Mouse (Mus musculus) CH12.LX (cell line): ENCODE results near the gene Eif4e. TPM values are rescaled to one million over a fixed set of nuclear protein-coding genes. Genes with fewer than 3 reads are reported as not detected.

ENCODE experiments used
- DNase-seq: peaks from one replicate; pipeline ENCODE4 v3.0.0-alpha.2; 2013; ENCODE audit errors: extremely low read depth
- H3K27ac ChIP-seq: 2 replicates; pipeline ENCODE4 v1.5.1; 2012; ENCODE audit warnings: low read depth, mild to moderate bottlenecking, control low read depth, moderate library complexity; ENCODE audit not compliant: insufficient read depth
- H3K27me3 ChIP-seq: replicated peaks from 2 replicates; pipeline ENCODE3; 2012; ENCODE audit warnings: inconsistent platforms
- H3K36me3 ChIP-seq, 2 experiments: replicated peaks in 1 of 2; 2 replicates each; pipeline versions ENCODE3 to v1.6.1; 2012; ENCODE audit warnings: inconsistent platforms in 1 of 2, low read length in 1 of 2, mild to moderate bottlenecking in 1 of 2, mixed read lengths in 1 of 2, moderate library complexity in 1 of 2; ENCODE audit not compliant: control insufficient read depth in 1 of 2, insufficient read depth in 1 of 2
- H3K4me1 ChIP-seq, 2 experiments: 2 replicates each; pipeline ENCODE4 v1.6.1; 2012; ENCODE audit warnings: inconsistent platforms in 1 of 2, moderate library complexity in 1 of 2; ENCODE audit not compliant: insufficient read depth in 2 of 2, control insufficient read depth in 1 of 2
- H3K4me2 ChIP-seq: 2 replicates; pipeline ENCODE4 v1.6.1; 2012; ENCODE audit warnings: low read depth, mild to moderate bottlenecking, control low read depth; ENCODE audit not compliant: poor library complexity, insufficient read depth, severe bottlenecking
- H3K4me3 ChIP-seq, 3 experiments: fragments of 150-350 bp in 1 of 3; sonication (generic) in 1 of 3; replicated peaks in 1 of 3; 2 replicates each; pipeline versions ENCODE3 to v1.5.1; 2011 to 2012; ENCODE audit warnings: low read depth in 2 of 3, low read length in 2 of 3, mild to moderate bottlenecking in 2 of 3, moderate library complexity in 2 of 3, control low read depth in 1 of 3, improper control_type of control experiment in 1 of 3, inconsistent platforms in 1 of 3, mixed read lengths in 1 of 3; ENCODE audit not compliant: poor library complexity in 1 of 3
- H3K79me2 ChIP-seq: replicated peaks from 2 replicates; pipeline ENCODE4 v1.6.1; 2012; ENCODE audit warnings: mild to moderate bottlenecking, moderate library complexity; ENCODE audit not compliant: control insufficient read depth, poor library complexity, insufficient read depth, severe bottlenecking; ENCODE audit errors: extremely low read depth
- H3K9ac ChIP-seq: 2 replicates; pipeline ENCODE4 v1.6.1; 2012; ENCODE audit warnings: low read depth, mild to moderate bottlenecking, control low read depth, moderate library complexity; ENCODE audit not compliant: insufficient read depth
- H3K9me3 ChIP-seq: replicated peaks from 2 replicates; pipeline ENCODE3; 2012; ENCODE audit warnings: low read length, inconsistent platforms, mixed read lengths
- CHD1 ChIP-seq: IDR thresholded peaks from 2 replicates; pipeline ENCODE4 v1.6.1; 2012; ENCODE audit warnings: low read depth, low read length, improper control_type of control experiment, inconsistent platforms
- ELF1 ChIP-seq: IDR thresholded peaks from 2 replicates; pipeline ENCODE4 v1.6.1; 2014; ENCODE audit warnings: low read depth, mild to moderate bottlenecking, inconsistent platforms, low read length, improper control_type of control experiment
- EP300 ChIP-seq: IDR thresholded peaks from 2 replicates; pipeline ENCODE4 v1.6.1; 2011; ENCODE audit warnings: low read length, improper control_type of control experiment
- JUND ChIP-seq: conservative IDR thresholded peaks from 2 replicates; pipeline ENCODE4 v1.6.1; 2011; ENCODE audit warnings: low read depth, low read length, improper control_type of control experiment
- MYC ChIP-seq: IDR thresholded peaks from 2 replicates; pipeline ENCODE4 v1.6.1; 2011; ENCODE audit warnings: low read depth, mild to moderate bottlenecking, improper control_type of control experiment, low read length
- NELFE ChIP-seq: IDR thresholded peaks from 2 replicates; pipeline ENCODE4 v1.6.1; 2011; ENCODE audit warnings: low read depth, low read length, improper control_type of control experiment
- TCF12 ChIP-seq: IDR thresholded peaks from 2 replicates; pipeline ENCODE4 v1.6.1; 2014; ENCODE audit warnings: low read depth, mild to moderate bottlenecking, inconsistent platforms, low read length, improper control_type of control experiment
- UBTF ChIP-seq: IDR thresholded peaks from 2 replicates; pipeline ENCODE4 v1.6.1; 2012; ENCODE audit warnings: low read depth, mild to moderate bottlenecking, inconsistent platforms, low read length, improper control_type of control experiment, moderate library complexity
- ZC3H11A ChIP-seq: IDR thresholded peaks from 2 replicates; pipeline ENCODE4 v1.6.1; 2012; ENCODE audit warnings: low read depth, mild to moderate bottlenecking, inconsistent platforms, low read length, improper control_type of control experiment
- dilution Hi-C: fragments of 300-500 bp; cut with MboI; formaldehyde crosslinking; loops from 2 replicates; pipeline ENCODE4 v1.14.3; 2020; ENCODE audit warnings: low sequenced_read_pairs; ENCODE audit not compliant: extremely low pct_unique_long_range_greater_than_20kb, extremely low pct_ligation_motif_present
- in situ Hi-C: fragments of 300-500 bp; cut with MboI; formaldehyde crosslinking; loops from 3 replicates; pipeline ENCODE4 v1.14.3; 2019; ENCODE audit warnings: low sequenced_read_pairs, low pct_ligation_motif_present, low pct_unique_long_range_greater_than_20kb, mixed read lengths
- polyA plus RNA-seq: library from polyadenylated mRNA; unstranded; fragments of >175 nt; gene quantifications from 2 replicates; pipeline ENCODE4 v1.2.1, GENCODE M21; 2012; ENCODE audit warnings: low read depth; ENCODE audit not compliant: insufficient read length
- total RNA-seq, 2 experiments: library from RNA; depleted of rRNA; stranded (reverse); fragments of 300-350 nt in 1 of 2; fragments of >200 nt in 1 of 2; gene quantifications; 2 replicates each; pipeline ENCODE4 v1.2.3; 2012 to 2014

Eif4e gene
- total and polyA plus RNA-seq, 3 experiments: 490 to 850 (median 590) TPM

- TF ChIP-seq TCF12: 0 out of 2 replicates have a peak, but pooled peaks have one; percentile 26
- TF ChIP-seq MYC: peak; percentile 45; the same call in 1 of the 2 replicates
- TF ChIP-seq CHD1: peak; percentile 86; the same call in 1 of the 2 replicates
- TF ChIP-seq ZC3H11A: no peak
- TF ChIP-seq, all 38 proteins: peak for 12
These were observed 5.7 kb downstream of the Eif4e start (continued) for GRCm38 (mm10) chr3:138531479-138532181.

DNA sequence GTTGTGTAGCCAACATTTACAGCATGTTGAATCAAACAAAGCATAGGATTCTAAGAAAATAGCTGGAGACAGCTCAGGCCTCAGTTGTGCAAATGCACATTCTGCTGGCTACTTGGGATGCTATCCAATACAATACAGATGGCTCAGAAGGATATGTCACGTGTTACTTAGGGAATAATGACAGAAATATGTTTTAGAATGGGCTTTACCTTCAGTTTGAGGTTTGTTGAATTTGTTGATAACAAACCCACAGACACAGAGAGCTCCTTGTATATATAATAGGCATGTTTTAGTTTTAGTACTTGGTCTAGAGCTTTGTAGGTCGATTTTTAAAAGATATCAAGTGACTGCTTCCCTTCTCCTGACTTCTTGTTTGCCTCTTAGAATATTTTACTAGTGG, 6.8 kb downstream of the Eif4e start:
- Histone ChIP-seq H3K27me3 (no peaks in the 10 kb centered on the region), H3K4me1 (peaks cover 10 to 63% of the 10 kb centered on the region in 2 experiments)

GRCm38 (mm10) chr3:138536031-138536430, 10.1 kb downstream of the Eif4e start:
- Histone ChIP-seq H3K79me2 (peaks cover 95% of the 10 kb centered on the region), H3K4me1 (peaks cover 14 to 67% of the 10 kb centered on the region in 2 experiments), H3K4me3 (no peak overlapping the region), H3K36me3 (peaks cover 11 to 68% of the 10 kb centered on the region in 2 experiments), H3K4me2 (no peak overlapping the region), H3K27ac (no peak overlapping the region), H3K9me3 (no peaks in the 10 kb centered on the region), H3K27me3 (no peaks in the 10 kb centered on the region), H3K9ac (no peak overlapping the region)
- no peak for TF ChIP-seq CHD1
- dilution Hi-C loops: no loop called here
- DNase-seq: no peak
- in situ Hi-C loops: no loop called here

More for the DNA sequence above, 6.8 kb downstream of the Eif4e start:
- Histone ChIP-seq H3K9me3 (no peaks in the 10 kb centered on the region), H3K4me3 (no peak overlapping the region), H3K4me2 (peak overlapping the region; percentile 19; the same call in 1 of the 2 replicates), H3K79me2 (peaks cover 94% of the 10 kb centered on the region), H3K9ac (no peak overlapping the region), H3K27ac (no peak overlapping the region), H3K36me3 (peaks cover 8 to 46% of the 10 kb centered on the region in 2 experiments)
- DNase-seq: no peak
- in situ Hi-C loops: no loop called here
- dilution Hi-C loops: no loop called here
- no peak for TF ChIP-seq JUND
- TF ChIP-seq MYC: no peak
- no peak for TF ChIP-seq ZC3H11A
- TF ChIP-seq ELF1: no peak
- TF ChIP-seq NELFE: no peak
- TF ChIP-seq UBTF: no peak
- no peak for TF ChIP-seq TCF12
- TF ChIP-seq EP300: no peak
- TF ChIP-seq, all 38 proteins: peak for 0
